Mouse (Mus musculus) liver, adult 2 months (tissue): Measurements from ENCODE around the gene Arhgef25.

Source experiments
- CTCF ChIP-seq: fragments of 200-500 bp; IDR thresholded peaks from 2 replicates; pipeline ENCODE4 v1.5.1; 2011; ENCODE audit warnings: low read depth, low read length, control low read depth
- POLR2A ChIP-seq: fragments of 200-500 bp; IDR thresholded peaks from 2 replicates; pipeline ENCODE4 v1.6.1; 2011; ENCODE audit warnings: low read length, control low read depth; ENCODE audit not compliant: insufficient read depth; ENCODE audit errors: extremely low read depth

- TF ChIP-seq CTCF (no peak), POLR2A (no peak)
Observed at GRCm38 (mm10) chr10:127145303-127145702, 44.6 kb downstream of the Arhgef25 start.
